Mouse (Mus musculus) kidney, adult 8-10 months (tissue): ENCODE measurements at regions not wholly inside any gene's neighbourhood (a gene's known extent, or its start where the extent isn't known, plus 50 kb on each side); places are given as distances from the start of the nearest gene placed in this dataset.

Experiments used
- DNase-seq, 2 experiments: peaks; one replicate each; pipeline ENCODE4 v3.0.0; 2022

GRCm38 (mm10) chr5:64613696-64614095, 189.5 kb upstream of the Klf3 start:
- no peak for DNase-seq

- no peak for DNase-seq
Observed at GRCm38 (mm10) chr5:64618126-64618525, 185.1 kb upstream of the Klf3 start.

- DNase-seq: no peak
Observed at GRCm38 (mm10) chr5:64619752-64620151, 183.4 kb upstream of the Klf3 start.

DNA sequence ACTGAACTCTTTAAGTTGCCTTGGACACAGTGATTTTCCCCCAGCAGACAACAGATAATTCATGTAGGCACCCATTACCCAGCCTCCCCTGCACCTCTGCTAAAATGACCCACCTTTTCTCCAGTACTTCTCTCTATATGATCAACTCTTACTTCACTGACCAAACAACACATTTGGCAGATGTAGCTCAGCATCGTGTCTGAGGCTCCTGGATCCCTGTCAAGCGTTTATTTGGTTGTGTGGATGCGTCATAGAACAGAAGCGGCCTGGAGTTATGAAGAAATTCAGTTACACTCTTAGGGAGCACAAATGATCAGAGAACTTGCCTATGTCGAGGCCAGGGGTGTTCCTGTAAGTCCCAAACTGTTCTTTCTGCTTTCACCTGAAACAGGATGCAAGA, 182.5 kb upstream of the Klf3 start:
- DNase-seq: no peak

DNA sequence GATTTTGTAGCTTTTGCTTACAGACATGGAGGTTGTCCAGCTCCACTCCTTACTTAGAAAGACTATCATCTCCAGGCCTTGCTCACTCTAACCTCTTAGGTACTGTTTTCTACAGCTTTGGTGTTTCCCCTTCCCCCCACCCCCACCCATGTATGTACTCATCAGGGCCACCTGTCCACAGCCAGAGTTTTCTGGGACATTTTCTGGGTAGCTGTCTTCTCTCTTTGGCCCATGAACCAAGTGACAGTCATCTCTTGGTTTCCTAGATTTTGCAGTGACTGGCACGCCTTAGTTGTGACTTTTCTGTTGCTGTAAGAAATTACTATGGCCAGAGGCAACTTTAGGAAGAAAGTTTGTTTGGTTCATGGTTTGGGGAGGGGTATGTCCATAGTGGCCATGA, 181.8 kb upstream of the Klf3 start:
- DNase-seq: no peak

- DNase-seq: peak; percentile 66 to 79
Observed at GRCm38 (mm10) chr5:64623653-64624052, 179.5 kb upstream of the Klf3 start.

DNA sequence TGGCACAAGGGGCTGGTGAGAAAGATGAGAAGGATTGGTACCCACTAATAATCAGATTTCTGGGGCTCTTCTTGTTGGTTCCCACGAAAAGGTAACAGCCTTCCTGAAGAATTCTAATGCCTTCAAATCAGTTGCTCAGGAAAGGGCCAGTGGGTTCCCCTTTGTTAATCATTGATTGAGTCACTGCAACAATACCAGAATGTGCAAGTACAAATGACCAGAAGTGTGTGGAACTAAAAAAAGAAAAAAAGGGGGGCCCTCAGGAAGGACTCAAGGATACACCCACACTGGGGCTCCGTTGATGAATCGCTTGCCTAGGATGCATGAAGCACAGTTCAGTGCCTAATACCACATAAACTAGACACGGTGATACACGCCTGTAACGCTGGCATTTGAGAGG, 179.0 kb upstream of the Klf3 start:
- peak in 1 of 2 experiments; percentile 77 for DNase-seq

DNA sequence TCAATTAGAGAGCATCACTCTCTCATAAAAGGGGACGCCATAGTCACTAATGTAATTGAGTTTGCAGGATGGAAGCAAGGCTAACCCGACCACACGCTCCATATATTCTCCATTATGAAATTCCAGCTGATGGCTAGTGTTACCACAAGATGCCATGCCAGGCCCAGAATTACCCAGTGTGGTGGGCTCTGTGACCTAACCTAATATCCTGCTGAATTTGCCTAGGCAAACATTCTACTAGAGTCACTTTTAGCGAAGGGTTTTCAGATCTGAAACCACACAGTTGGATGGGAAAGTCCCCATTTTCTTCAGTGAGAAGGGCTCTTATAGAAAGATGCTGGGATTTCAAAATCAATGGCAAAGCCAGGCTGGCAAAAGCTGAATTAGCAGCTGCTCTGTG, 177.8 kb upstream of the Klf3 start:
- no peak for DNase-seq

DNA sequence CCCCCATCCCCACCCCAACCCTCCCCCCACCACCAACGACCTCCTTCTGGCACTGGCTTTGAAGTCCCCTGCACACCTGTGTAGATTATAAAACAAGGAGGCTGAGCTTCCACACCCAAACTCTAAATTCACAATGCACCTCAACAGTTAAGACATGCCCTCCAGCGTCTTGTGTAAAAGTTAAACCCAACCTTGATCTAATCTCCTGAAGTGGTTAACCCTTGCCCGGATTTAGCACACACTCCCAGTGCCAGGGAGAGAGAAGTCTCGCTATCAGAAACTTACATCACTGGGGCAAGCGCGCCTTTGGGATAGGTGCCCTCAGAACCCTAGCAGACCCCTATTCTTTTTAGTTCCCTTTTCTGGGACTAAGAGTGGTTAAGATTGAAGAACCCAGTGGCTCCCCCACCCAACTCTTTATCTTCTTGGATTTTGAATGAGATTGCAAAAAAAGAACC, 177.3 kb upstream of the Klf3 start:
- peak; percentile 40 to 54 for DNase-seq

DNA sequence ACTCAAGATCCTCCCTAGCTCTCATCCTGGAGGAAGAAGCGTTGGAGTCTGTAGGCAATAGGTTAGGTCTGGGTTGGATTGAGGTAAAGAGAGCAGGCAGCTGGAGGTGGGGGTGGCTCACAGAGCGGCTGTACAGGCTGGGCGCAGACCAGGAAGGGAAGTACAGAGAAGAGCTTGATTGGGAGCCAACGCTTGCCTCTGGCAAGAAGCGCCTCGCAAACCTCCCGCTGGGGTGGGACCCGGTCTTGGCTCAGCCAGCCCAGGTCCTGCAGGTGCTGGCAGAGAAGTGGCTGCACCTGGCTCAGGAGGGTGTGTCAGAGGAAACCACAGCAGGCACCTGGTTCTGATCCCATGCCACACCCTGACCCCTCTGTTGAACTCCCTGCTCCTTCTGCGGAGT, 176.8 kb upstream of the Klf3 start:
- peak; percentile 53 to 59 for DNase-seq

DNA sequence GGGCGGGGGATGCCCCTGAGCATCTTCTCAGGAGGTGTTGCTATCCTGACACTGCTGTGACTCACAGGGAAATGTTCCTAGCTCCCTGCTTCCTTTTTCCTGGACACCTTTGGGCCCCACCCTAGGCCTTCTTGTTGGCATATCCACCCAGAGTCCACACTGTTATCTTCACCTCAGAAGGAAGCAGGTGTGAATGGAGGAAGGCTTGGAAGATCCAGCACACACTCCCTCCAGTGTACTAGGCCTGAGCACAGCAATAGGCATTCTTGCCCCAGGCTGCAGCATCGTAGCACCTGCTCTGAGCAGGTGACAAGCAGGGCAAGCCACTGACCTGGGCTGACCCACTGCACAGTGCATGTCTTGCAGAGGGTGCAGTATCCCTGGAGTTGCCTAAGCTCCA, 172.6 kb upstream of the Klf3 start:
- DNase-seq: no peak

GRCm38 (mm10) chr5:64632171-64632570, 171.0 kb upstream of the Klf3 start:
- DNase-seq: no peak

DNA sequence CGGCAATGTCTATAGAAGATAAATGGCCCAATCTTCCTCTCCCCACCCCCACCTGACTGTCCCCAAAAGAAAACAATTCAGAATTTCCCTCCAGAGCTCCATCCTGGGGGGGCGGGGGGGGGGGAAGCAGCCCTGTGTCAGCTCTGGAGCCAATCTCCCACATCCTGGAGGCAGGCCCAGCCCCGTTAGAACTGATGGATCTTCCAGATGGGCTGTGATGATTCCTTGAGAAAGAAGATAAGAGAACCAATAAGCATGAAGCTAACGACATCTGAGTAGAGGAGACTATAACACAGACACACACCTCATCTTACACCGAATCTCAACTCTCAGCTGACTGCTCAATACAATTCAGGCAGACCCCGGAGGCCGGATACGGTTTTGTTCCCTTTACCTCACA, 169.2 kb upstream of the Klf3 start:
- no peak for DNase-seq

DNA sequence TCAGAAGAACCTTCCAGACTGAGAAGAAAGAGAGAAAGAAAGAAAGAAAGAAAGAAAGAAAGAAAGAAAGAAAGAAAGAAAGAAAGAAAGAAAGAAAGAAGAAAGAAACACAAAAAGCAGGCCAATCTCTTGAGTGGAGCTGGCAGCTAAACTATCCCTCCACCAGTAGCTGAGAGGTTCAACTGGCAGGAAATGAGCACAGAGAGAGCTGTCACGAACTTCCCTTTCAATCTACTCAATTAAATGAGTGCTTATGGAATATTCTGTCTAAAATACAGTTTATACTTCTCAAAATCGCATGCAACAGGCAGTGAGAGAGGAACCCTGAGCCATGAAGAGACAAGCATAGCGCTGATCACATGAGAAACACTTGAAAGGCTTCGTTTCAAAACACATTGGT, 168.5 kb upstream of the Klf3 start:
- no peak for DNase-seq

- no peak for DNase-seq
Observed at GRCm38 (mm10) chr5:64636301-64636700, 166.9 kb upstream of the Klf3 start.

DNA sequence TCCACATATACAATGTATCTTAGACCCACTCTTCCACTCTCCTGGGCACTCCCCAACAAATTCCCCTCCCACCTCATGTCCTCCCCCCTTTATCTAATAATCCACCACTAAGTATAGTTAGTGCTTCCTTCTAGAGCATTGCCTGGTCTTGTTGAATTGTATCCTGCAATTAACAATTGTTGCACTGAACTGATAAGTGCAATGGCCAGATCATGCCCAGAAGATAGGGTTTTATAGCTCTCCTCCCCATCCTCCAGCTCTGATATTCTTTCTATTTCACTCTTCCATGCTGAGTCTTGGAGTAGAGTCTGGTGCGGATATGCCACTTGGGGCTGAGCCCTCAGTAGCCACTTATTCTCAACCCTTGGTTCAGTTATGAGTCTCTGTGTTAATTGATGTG, 159.6 kb upstream of the Klf3 start:
- DNase-seq: no peak

GRCm38 (mm10) chr5:64647417-64648125, 155.6 kb upstream of the Klf3 start:
- peak; percentile 50 to 61 for DNase-seq

DNA sequence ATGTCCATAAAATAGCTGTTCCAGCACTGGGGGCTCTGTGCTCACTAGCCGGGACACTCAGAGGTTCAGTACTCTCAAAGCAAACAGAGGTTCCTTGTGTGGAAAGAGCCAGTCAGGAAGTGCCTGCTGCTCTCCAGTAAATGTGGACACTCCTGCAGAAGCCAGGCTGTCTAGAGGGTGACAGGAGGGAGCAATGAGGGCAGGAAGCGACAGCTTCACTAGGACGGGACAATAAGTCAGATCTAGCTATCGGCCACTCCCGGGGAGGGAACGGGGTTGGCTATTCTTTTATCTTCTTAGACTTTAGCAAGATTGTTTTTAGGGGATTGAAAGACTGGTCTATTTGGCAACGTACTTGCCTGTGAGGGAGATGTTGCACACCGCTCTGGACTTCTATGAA, 154.7 kb upstream of the Klf3 start:
- peak in 1 of 2 experiments; percentile 27 for DNase-seq

DNA sequence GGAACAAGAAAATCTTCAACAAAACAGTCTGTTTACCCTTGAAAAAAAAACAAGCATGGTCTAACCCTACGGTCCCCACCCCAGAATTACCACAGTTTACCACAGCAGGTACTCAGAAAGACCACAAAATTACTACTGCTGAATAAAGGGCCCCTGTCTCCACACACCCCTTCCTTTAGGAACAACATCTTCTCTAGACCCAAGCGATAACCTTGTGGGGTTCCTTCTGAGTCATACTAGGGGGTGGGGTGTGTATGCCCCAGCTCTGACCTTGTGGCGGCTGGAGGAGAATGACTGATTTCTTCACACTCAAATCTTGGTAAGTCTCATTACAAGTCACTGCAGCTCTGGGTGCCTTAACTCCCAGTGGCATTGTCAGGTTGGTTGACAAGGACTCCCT, 151.8 kb upstream of the Klf3 start:
- DNase-seq: no peak

- DNase-seq: no peak
Observed at GRCm38 (mm10) chr5:64653764-64654163, 149.4 kb upstream of the Klf3 start.

- DNase-seq: no peak
Observed at GRCm38 (mm10) chr5:64655286-64655685, 147.9 kb upstream of the Klf3 start.

GRCm38 (mm10) chr5:64661959-64662358, 141.2 kb upstream of the Klf3 start:
- no peak for DNase-seq

GRCm38 (mm10) chr5:64662476-64662875, 140.7 kb upstream of the Klf3 start:
- no peak for DNase-seq

- peak; percentile 11 to 33 for DNase-seq
Observed at GRCm38 (mm10) chr5:64663766-64664165, 139.4 kb upstream of the Klf3 start.

- DNase-seq: no peak
Observed at GRCm38 (mm10) chr5:64665064-64665463, 138.1 kb upstream of the Klf3 start.
